Mouse (Mus musculus) frontal cortex, adult (tissue): ENCODE results near the gene Clpp.

ENCODE experiments used
- ATAC-seq: cut with Nextera tagmentation; 2 replicates; pipeline ENCODE4 v1.9.2; 2017; ENCODE audit warnings: mild to moderate bottlenecking, moderate library complexity, mixed read lengths; ENCODE audit not compliant: low TSS enrichment

Clpp gene

DNA sequence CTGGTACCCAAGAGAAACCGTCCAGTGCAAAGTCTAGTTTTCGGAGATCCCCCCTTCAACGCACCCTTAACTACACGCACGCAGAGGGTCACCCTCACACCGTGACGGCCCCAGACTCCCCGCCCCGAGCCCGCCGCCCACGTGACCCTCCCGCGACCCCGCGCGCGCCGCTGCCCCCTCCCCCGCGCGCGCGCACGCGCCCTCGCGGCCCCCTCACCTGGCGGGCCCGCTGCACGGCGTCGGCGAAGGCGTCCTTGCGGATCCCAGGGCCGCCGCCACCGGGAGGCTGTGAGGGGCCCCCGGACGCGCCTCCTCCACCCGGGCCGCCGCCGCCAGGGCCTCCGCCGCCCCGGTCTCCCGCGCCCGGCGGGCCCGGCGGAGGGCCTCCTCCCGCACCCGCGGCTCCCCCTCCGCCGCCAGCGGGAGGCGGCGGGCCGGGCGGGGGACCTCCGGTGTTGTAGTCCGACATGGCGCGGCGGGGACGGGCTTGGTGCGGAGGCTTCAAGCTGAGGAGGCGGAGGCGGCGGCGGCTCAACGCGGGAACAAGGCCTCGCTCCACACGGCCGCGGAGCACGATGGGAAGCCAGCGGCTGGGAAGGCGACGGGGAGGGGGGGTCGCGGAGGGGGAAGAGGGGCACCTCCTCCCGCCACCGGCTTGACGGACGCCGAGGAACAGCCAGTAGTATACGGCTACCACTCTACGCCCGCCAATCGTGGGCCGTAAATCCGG is 41.0 kb downstream of the Clpp start, which contains the start of gene Khsrp:
TSS of gene Khsrp (minus strand) at position 592 of the 730 bp plus-strand sequence.
- 0 out of 2 replicates have a peak, but pooled peaks have one; percentile 0 for ATAC-seq

GRCm38 (mm10) chr17:57031661-57032420 is 41.7 kb downstream of the Clpp start:
- ATAC-seq: peak; percentile 89

- ATAC-seq: no peak
Observed at GRCm38 (mm10) chr17:57032854-57033253, 42.7 kb downstream of the Clpp start.

GRCm38 (mm10) chr17:57038978-57039377 is 48.9 kb downstream of the Clpp start:
- no peak for ATAC-seq

GRCm38 (mm10) chr17:57041554-57041953 is 51.4 kb downstream of the Clpp start, which contains the start of gene Slc25a41:
Slc25a41 (minus strand) TSS chr17:57041654.
- ATAC-seq: no peak
